ENCODE assay signal across 10 mouse cellular contexts in genomic region chr5:114625590-114625989, GRCm38 (mm10). TPM values are rescaled to one million over a fixed set of nuclear protein-coding genes. Genes with fewer than 3 reads are reported as not detected.
A peak's percentile ranks its signal among the peaks of the same experiment; 100 is the strongest.
DNase-seq lines count a peak whose midpoint lies in the region.
"Had no signal": no experiment of that assay in that cellular context is flagged by ENCODE, and none has a peak within 500 bp of the region (broad histone marks: within the 10 kb centered on the region; RNA-seq: fewer than 3 reads in every experiment).

No protein-coding gene starts in this region.

- H3K36me3 ChIP-seq in heart, embryonic 10.5 days: no peaks in the 10 kb centered on the region
- H3K36me3 ChIP-seq in limb, embryonic 10.5 days: no peaks in the 10 kb centered on the region
- H3K36me3 ChIP-seq: limb, embryonic 12.5 days; stomach, embryonic 15.5 days had no signal

- H3K9me3 ChIP-seq in heart, embryonic 10.5 days: no peaks in the 10 kb centered on the region
- no peaks in the 10 kb centered on the region; the same call in 1 of the 2 replicates for H3K9me3 ChIP-seq in limb, embryonic 10.5 days (replicated peaks)
- H3K9me3 ChIP-seq: stomach, embryonic 15.5 days had no signal

- H3K27me3 ChIP-seq in heart, embryonic 10.5 days (ENCODE audit: insufficient read depth, poor library complexity, severe bottlenecking): peaks cover 30% of the 10 kb centered on the region
- H3K27me3 ChIP-seq in limb, embryonic 10.5 days (ENCODE audit: low read depth, poor library complexity, severe bottlenecking): 0 out of 2 replicates have a peak, but pooled peaks cover 8% of the 10 kb centered on the region
- H3K27me3 ChIP-seq: stomach, embryonic 15.5 days had no signal

- intact Hi-C loops in heart, postnatal 10 days (cut with DNase I): no loop called here

- WGBS in heart, embryonic 10.5 days: 14% methylated on average over 3 of the region's 3 CpGs
- 25% methylated on average over 3 of the region's 3 CpGs for WGBS in limb, embryonic 10.5 days

- H3K4me1 ChIP-seq in heart, embryonic 10.5 days: peaks cover 5% of the 10 kb centered on the region; the same call in 1 of the 2 replicates
- no peaks in the 10 kb centered on the region; the same call in 1 of the 2 replicates for H3K4me1 ChIP-seq in limb, embryonic 10.5 days
- H3K4me1 ChIP-seq: limb, embryonic 12.5 days; stomach, embryonic 15.5 days had no signal

- DNase-seq in heart, postnatal 10 days: peak; percentile 43 to 81
- DNase-seq in heart, embryonic 10.5 days (ENCODE audit: low spot score): no peak
- peak; percentile 86 to 87 for DNase-seq in B cell, adult 2 months
- DNase-seq in NIH3T3 (ENCODE audit: low read depth): peak; percentile 79
- peak; percentile 55 for DNase-seq in embryo, embryonic 11.5 days (ENCODE audit: low read depth, low spot score)
- DNase-seq in limb, embryonic 10.5 days (ENCODE audit: low spot score): peak; percentile 78
- peak; percentile 81 for DNase-seq in retina, embryonic 14.5 days (ENCODE audit: low spot score)
- DNase-seq in yolk sac, embryonic 10.5 days (ENCODE audit: low spot score): no peak

- H3K4me3 ChIP-seq in heart, embryonic 10.5 days: no peak overlapping the region
- no peak overlapping the region for H3K4me3 ChIP-seq in limb, embryonic 10.5 days
- H3K4me3 ChIP-seq: limb, embryonic 12.5 days; stomach, embryonic 15.5 days had no signal

- no peak overlapping the region for H3K27ac ChIP-seq in heart, embryonic 10.5 days
- H3K27ac ChIP-seq in limb, embryonic 10.5 days: no peak overlapping the region
- H3K27ac ChIP-seq: limb, embryonic 12.5 days; stomach, embryonic 15.5 days had no signal

RNA-seq across cellular contexts. Expression of gene Trpv4, which starts 32.6 kb away (rescaled TPM):
- 1 to 10 TPM; 2.9 to 6.0 TPM for total RNA-seq in heart, postnatal 10 days (2021)
- polyA plus RNA-seq in heart, embryonic 10.5 days (2016; fragmentation: Nextera tagmentation; extraction: Ambion mirVana): 1.1 TPM in 2 replicates
- 0.31 TPM in 2 replicates for polyA plus RNA-seq in limb, embryonic 10.5 days (2016; fragmentation: Nextera tagmentation; extraction: Ambion mirVana)

RNA-seq across cellular contexts. Expression of gene Fam222a, which starts 57.8 kb away (rescaled TPM):
- 1 to 10 TPM; 7.2 to 8.0 TPM for total RNA-seq in heart, postnatal 10 days (2021)
- polyA plus RNA-seq in heart, embryonic 10.5 days (2016; fragmentation: Nextera tagmentation; extraction: Ambion mirVana): 0.60 and 1.5 TPM in 2 replicates
- 1.4 and 1.9 TPM in 2 replicates for polyA plus RNA-seq in limb, embryonic 10.5 days (2016; fragmentation: Nextera tagmentation; extraction: Ambion mirVana)

Comparison
In these comparisons a context has a peak if more than half of its experiments do, and no peak if none do; other contexts are left out.
1. DNase-seq: peak in heart, postnatal 10 days (2 of 2), B cell, adult 2 months (2 of 2), NIH3T3 (single experiment), embryo, embryonic 11.5 days (single experiment), limb, embryonic 10.5 days (single experiment) and retina, embryonic 14.5 days (single experiment); none in heart, embryonic 10.5 days (single experiment) and yolk sac, embryonic 10.5 days (single experiment).